Mouse (Mus musculus): Measurements from ENCODE around the gene Tubg2. TPM values are rescaled to one million over a fixed set of nuclear protein-coding genes. Genes with fewer than 3 reads are reported as not detected.

Gene Tubg2
- polyA plus RNA-seq, 1 experiment: 1.4 TPM

GRCm38 (mm10) chr11:101140164-101140819 is 15.4 kb upstream of the Tubg2 start:
- no peak for DNase-seq
- WGBS: 38% methylated on average over 27 of the region's 27 CpGs
- no peaks in the 10 kb centered on the region for H3K27me3 ChIP-seq (replicated peaks; ENCODE audit: control insufficient read depth, insufficient read depth, low read length)
- no peaks in the 10 kb centered on the region for H3K36me3 ChIP-seq (ENCODE audit: control insufficient read depth, insufficient read depth, low read length)
- no peak overlapping the region for H3K27ac ChIP-seq (ENCODE audit: insufficient read depth, low read depth, low read length)
- no peak for TF ChIP-seq CTCF (conservative IDR thresholded peaks at IDR 0.05; ENCODE audit: insufficient read depth, insufficient read length, low read depth, low read length)
- TF ChIP-seq POLR2A (IDR thresholded peaks at IDR 0.05; ENCODE audit: low read depth, low read length): no peak
- peaks cover 6% of the 10 kb centered on the region; the same call in 1 of the 2 replicates for H3K4me1 ChIP-seq (ENCODE audit: control insufficient read depth, insufficient read depth, low read length)
- H3K4me3 ChIP-seq (ENCODE audit: insufficient read depth, low read depth, low read length): peak overlapping the region; percentile 37

- H3K27ac ChIP-seq (ENCODE audit: insufficient read depth, low read depth, low read length): no peak overlapping the region
- 87% methylated on average over 8 of the region's 8 CpGs for WGBS
- H3K4me3 ChIP-seq (ENCODE audit: insufficient read depth, low read depth, low read length): no peak overlapping the region
- no peak for DNase-seq
- H3K27me3 ChIP-seq (replicated peaks; ENCODE audit: control insufficient read depth, insufficient read depth, low read length): no peaks in the 10 kb centered on the region
- H3K4me1 ChIP-seq (ENCODE audit: control insufficient read depth, insufficient read depth, low read length): peaks cover 6% of the 10 kb centered on the region; the same call in 1 of the 2 replicates
- TF ChIP-seq CTCF (conservative IDR thresholded peaks at IDR 0.05; ENCODE audit: insufficient read depth, insufficient read length, low read depth, low read length) (no peak), POLR2A (IDR thresholded peaks at IDR 0.05; ENCODE audit: low read depth, low read length) (no peak)
- no peaks in the 10 kb centered on the region for H3K36me3 ChIP-seq (ENCODE audit: control insufficient read depth, insufficient read depth, low read length)
Measured at GRCm38 (mm10) chr11:101141088-101141487, 14.6 kb upstream of the Tubg2 start.

GRCm38 (mm10) chr11:101142215-101142967 is 13.3 kb upstream of the Tubg2 start:
- H3K4me3 ChIP-seq (ENCODE audit: insufficient read depth, low read depth, low read length): no peak overlapping the region
- no peak for DNase-seq
- WGBS: 91% methylated on average over 10 of the region's 10 CpGs
- H3K27me3 ChIP-seq (replicated peaks; ENCODE audit: control insufficient read depth, insufficient read depth, low read length): no peaks in the 10 kb centered on the region
- peaks cover 6% of the 10 kb centered on the region; the same call in 1 of the 2 replicates for H3K4me1 ChIP-seq (ENCODE audit: control insufficient read depth, insufficient read depth, low read length)
- no peak overlapping the region for H3K27ac ChIP-seq (ENCODE audit: insufficient read depth, low read depth, low read length)
- H3K36me3 ChIP-seq (ENCODE audit: control insufficient read depth, insufficient read depth, low read length): no peaks in the 10 kb centered on the region
- no peak for TF ChIP-seq CTCF (conservative IDR thresholded peaks at IDR 0.05; ENCODE audit: insufficient read depth, insufficient read length, low read depth, low read length)

GRCm38 (mm10) chr11:101143338-101144225 is 12.1 kb upstream of the Tubg2 start:
- Histone ChIP-seq H3K4me3 (ENCODE audit: insufficient read depth, low read depth, low read length) (peak overlapping the region; percentile 15; the same call in 1 of the 2 replicates), H3K4me1 (ENCODE audit: control insufficient read depth, insufficient read depth, low read length) (peaks cover 4% of the 10 kb centered on the region; the same call in 1 of the 2 replicates), H3K27me3 (replicated peaks; ENCODE audit: control insufficient read depth, insufficient read depth, low read length) (no peaks in the 10 kb centered on the region), H3K36me3 (ENCODE audit: control insufficient read depth, insufficient read depth, low read length) (no peaks in the 10 kb centered on the region), H3K27ac (ENCODE audit: insufficient read depth, low read depth, low read length) (no peak overlapping the region)
- TF ChIP-seq POLR2A (IDR thresholded peaks at IDR 0.05; ENCODE audit: low read depth, low read length): no peak
- TF ChIP-seq CTCF (conservative IDR thresholded peaks at IDR 0.05; ENCODE audit: insufficient read depth, insufficient read length, low read depth, low read length): no peak
- DNase-seq: peak; percentile 61
- 23% methylated on average over 18 of the region's 19 CpGs for WGBS

- no peak for DNase-seq
- no peak for TF ChIP-seq POLR2A (IDR thresholded peaks at IDR 0.05; ENCODE audit: low read depth, low read length)
- TF ChIP-seq CTCF (conservative IDR thresholded peaks at IDR 0.05; ENCODE audit: insufficient read depth, insufficient read length, low read depth, low read length): no peak
- H3K4me1 ChIP-seq (ENCODE audit: control insufficient read depth, insufficient read depth, low read length): no peaks in the 10 kb centered on the region
- no peaks in the 10 kb centered on the region for H3K27me3 ChIP-seq (replicated peaks; ENCODE audit: control insufficient read depth, insufficient read depth, low read length)
- H3K4me3 ChIP-seq (ENCODE audit: insufficient read depth, low read depth, low read length): no peak overlapping the region
- H3K36me3 ChIP-seq (ENCODE audit: control insufficient read depth, insufficient read depth, low read length): no peaks in the 10 kb centered on the region
- 48% methylated on average over 10 of the region's 10 CpGs for WGBS
- no peak overlapping the region for H3K27ac ChIP-seq (ENCODE audit: insufficient read depth, low read depth, low read length)
Measured at GRCm38 (mm10) chr11:101146377-101146776, 9.3 kb upstream of the Tubg2 start.

- Histone ChIP-seq H3K4me1 (ENCODE audit: control insufficient read depth, insufficient read depth, low read length) (no peaks in the 10 kb centered on the region), H3K27ac (ENCODE audit: insufficient read depth, low read depth, low read length) (no peak overlapping the region), H3K36me3 (ENCODE audit: control insufficient read depth, insufficient read depth, low read length) (no peaks in the 10 kb centered on the region), H3K27me3 (replicated peaks; ENCODE audit: control insufficient read depth, insufficient read depth, low read length) (no peaks in the 10 kb centered on the region), H3K4me3 (ENCODE audit: insufficient read depth, low read depth, low read length) (no peak overlapping the region)
- DNase-seq: no peak
- WGBS: 62% methylated on average over 10 of the region's 10 CpGs
- TF ChIP-seq POLR2A (IDR thresholded peaks at IDR 0.05; ENCODE audit: low read depth, low read length): no peak
- no peak for TF ChIP-seq CTCF (conservative IDR thresholded peaks at IDR 0.05; ENCODE audit: insufficient read depth, insufficient read length, low read depth, low read length)
Measured at GRCm38 (mm10) chr11:101148751-101149150, 7.0 kb upstream of the Tubg2 start.
